Mouse (Mus musculus) embryonic facial prominence, embryonic 13.5 days (tissue): ENCODE data around the gene Clcn5. TPM values are rescaled to one million over a fixed set of nuclear protein-coding genes. Genes with fewer than 3 reads are reported as not detected.

Experiments used
- ATAC-seq: fragments of 200-750 bp; cut with Nextera tagmentation; 2 replicates; pipeline ENCODE4 v1.8.0; 2017; ENCODE audit warnings: low read depth; ENCODE audit not compliant: insufficient number of reproducible peaks, insufficient read depth, low FRiP score, low TSS enrichment
- H3K27ac ChIP-seq: fragments of 300-500 bp; sonication (generic); 2 replicates; pipeline ENCODE4 v1.5.1; 2015; ENCODE audit warnings: moderate library complexity, mild to moderate bottlenecking, inconsistent platforms
- H3K27me3 ChIP-seq: fragments of 300-500 bp; sonication (generic); 2 replicates; pipeline ENCODE4 v1.6.1; 2015; ENCODE audit warnings: mild to moderate bottlenecking, inconsistent platforms
- H3K36me3 ChIP-seq: fragments of 300-500 bp; sonication (generic); 2 replicates; pipeline ENCODE4 v1.6.1; 2015; ENCODE audit warnings: mild to moderate bottlenecking, inconsistent platforms
- H3K4me1 ChIP-seq: fragments of 300-500 bp; sonication (generic); 2 replicates; pipeline ENCODE4 v1.6.1; 2015; ENCODE audit warnings: inconsistent platforms
- H3K4me2 ChIP-seq: fragments of 300-500 bp; sonication (generic); 2 replicates; pipeline ENCODE4 v1.6.1; 2015; ENCODE audit warnings: moderate library complexity, mild to moderate bottlenecking, inconsistent platforms
- H3K4me3 ChIP-seq: fragments of 300-500 bp; sonication (generic); 2 replicates; pipeline ENCODE4 v1.5.1; 2015; ENCODE audit warnings: mild to moderate bottlenecking, inconsistent platforms
- H3K9ac ChIP-seq: fragments of 300-500 bp; sonication (generic); 2 replicates; pipeline ENCODE4 v1.6.1; 2015; ENCODE audit warnings: mild to moderate bottlenecking, inconsistent platforms
- H3K9me3 ChIP-seq: fragments of 300-500 bp; sonication (generic); 2 replicates; pipeline ENCODE4 v1.6.1; 2016; ENCODE audit warnings: inconsistent platforms
- WGBS: fragments of 180-500 bp; shearing (Covaris S2); methylation state at CpG from one replicate; pipeline ENCODE4 v1.1.7; 2015; ENCODE audit warnings: mixed read lengths; 5-methylcytosine and 5-hydroxymethylcytosine counted together
- polyA plus RNA-seq: library from polyadenylated mRNA; unstranded; fragments of >200 nt; fragmentation: Nextera tagmentation; extraction: Ambion mirVana; gene quantifications from 2 replicates; pipeline ENCODE4 v1.2.1, GENCODE M21; 2015

Clcn5 gene
- polyA plus RNA-seq, 1 experiment from 2014 or later: 12.0 TPM

DNA sequence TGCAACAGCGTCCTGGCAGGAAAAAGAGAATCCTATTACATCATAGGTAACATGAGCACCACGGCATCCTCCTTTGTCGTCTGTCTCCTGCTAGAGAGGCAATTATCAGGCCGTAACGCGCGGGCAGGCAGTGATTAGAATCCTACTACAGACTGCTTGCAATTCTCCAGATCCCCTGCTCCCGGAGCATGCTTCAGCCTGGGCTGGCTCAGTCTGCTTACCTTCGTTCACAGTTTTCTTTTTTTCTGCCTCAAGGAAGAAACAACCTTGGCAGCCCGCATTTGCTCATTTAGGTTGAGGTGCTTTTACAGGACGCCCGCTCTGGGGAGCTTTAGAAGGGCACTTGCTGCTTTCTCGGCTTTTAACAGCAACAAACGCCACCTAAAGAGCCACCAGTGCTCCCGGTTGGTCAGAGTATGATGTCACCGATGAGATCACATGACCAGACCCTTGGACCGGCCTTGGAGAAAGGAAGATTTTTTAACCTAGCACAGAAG lies 130.8 kb downstream of the Clcn5 start:
- Histone ChIP-seq H3K36me3 (no peaks in the 10 kb centered on the region), H3K9ac (peak overlapping the region; percentile 60), H3K27me3 (no peaks in the 10 kb centered on the region), H3K9me3 (no peaks in the 10 kb centered on the region), H3K4me1 (no peaks in the 10 kb centered on the region), H3K4me3 (peak overlapping the region; percentile 40), H3K4me2 (peak overlapping the region; percentile 56), H3K27ac (peak overlapping the region; percentile 80)
- 25% methylated on average over 17 of the region's 17 CpGs for WGBS
- ATAC-seq: 0 out of 2 replicates have a peak, but pooled peaks have one; percentile 32

DNA sequence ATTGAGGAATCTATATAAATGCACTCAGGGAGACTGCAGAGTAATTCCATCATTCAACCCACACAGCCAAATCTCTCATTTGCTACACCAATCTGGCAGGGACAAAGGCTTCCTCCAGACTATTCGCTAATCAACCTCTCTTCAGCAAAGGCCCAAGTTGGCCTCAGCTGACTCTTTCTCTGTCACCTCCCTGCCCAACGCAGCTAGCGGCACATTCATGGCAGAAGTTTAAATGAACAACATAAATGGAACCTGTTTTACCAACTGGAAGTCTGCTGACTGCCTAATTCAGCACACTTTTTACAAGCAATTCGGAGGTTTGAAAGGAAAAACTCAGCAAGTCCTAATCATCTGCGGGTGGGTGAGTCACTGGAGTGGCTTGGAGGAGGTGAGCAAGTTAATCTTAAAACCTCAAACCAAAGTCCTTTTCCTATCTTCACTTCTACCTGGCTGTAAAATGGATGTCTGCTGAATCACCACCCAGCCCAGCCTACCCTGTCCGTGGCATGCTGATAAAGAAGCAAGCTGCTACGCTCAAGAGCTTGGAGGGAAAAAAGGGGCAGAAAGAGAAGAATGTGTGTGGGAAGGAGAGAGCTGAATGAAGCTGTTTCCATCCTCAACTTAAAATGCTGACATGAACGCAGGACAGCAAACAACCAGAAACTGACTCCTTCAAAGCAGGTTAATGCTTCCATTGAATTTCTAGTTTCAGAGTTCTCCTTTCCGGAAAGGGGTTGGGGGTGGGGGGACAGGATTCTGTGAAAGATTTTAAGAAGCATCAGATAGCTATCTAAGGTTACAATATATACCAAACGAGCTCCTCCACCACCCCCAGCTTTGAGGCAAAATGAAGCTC lies 131.5 kb downstream of the Clcn5 start:
- no peaks in the 10 kb centered on the region for H3K9me3 ChIP-seq
- no peaks in the 10 kb centered on the region for H3K27me3 ChIP-seq
- peak overlapping the region; percentile 44 for H3K27ac ChIP-seq
- H3K4me3 ChIP-seq: peak overlapping the region; percentile 40
- 36% methylated on average over 10 of the region's 10 CpGs for WGBS
- H3K4me2 ChIP-seq: peak overlapping the region; percentile 56
- H3K36me3 ChIP-seq: no peaks in the 10 kb centered on the region
- ATAC-seq: no peak
- H3K9ac ChIP-seq: peak overlapping the region; percentile 60
- no peaks in the 10 kb centered on the region for H3K4me1 ChIP-seq

DNA sequence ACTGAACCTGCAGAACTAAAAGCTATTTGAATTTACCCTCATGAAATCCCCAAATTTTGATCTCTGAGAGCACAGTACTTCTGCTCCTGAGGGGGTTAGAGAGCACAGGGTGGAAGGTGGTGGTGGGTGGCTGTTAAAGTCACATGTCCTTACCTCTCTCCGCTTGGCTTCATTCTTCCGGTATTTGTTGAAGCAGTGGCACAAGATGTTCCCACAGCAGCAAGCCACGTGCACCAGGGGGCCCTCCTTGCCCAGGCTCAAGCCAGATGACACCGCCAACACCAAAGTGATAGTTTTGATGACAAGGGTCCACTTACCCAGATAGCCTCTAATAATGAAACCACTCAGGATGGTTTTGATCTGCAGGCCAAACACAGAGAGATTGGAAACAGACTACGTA lies 149.0 kb downstream of the Clcn5 start:
- H3K4me3 ChIP-seq: no peak overlapping the region

DNA sequence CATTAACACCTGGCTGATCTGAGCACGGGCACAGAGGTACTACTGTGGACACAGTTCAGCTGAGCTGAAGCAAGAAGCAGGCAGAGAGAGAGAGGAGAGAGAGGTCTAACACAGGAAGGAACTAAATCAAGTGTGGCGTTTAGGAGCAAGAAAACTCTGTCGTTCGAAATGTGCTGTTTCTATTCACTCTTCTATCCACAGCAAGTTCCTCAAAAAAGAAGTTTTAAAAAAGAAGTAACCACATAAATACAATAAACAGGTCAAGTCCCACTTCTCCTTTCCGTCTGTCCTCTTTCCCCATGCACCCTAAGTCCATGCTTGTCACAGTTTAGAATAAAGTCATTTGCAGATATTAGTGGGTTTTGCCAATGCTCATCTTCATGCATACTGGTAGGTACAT lies 150.4 kb downstream of the Clcn5 start:
- Histone ChIP-seq H3K36me3 (peaks cover 8% of the 10 kb centered on the region; the same call in 1 of the 2 replicates), H3K27me3 (no peaks in the 10 kb centered on the region), H3K4me2 (no peak overlapping the region), H3K4me1 (no peaks in the 10 kb centered on the region), H3K27ac (no peak overlapping the region), H3K9ac (no peak overlapping the region), H3K9me3 (no peaks in the 10 kb centered on the region), H3K4me3 (no peak overlapping the region)
- ATAC-seq: no peak
- 80% methylated on average over 5 of the region's 5 CpGs for WGBS

More for the DNA sequence above, 149.0 kb downstream of the Clcn5 start:
- Histone ChIP-seq H3K9me3 (no peaks in the 10 kb centered on the region), H3K36me3 (peaks cover 8% of the 10 kb centered on the region; the same call in 1 of the 2 replicates), H3K27ac (no peak overlapping the region), H3K27me3 (no peaks in the 10 kb centered on the region), H3K4me1 (no peaks in the 10 kb centered on the region), H3K9ac (no peak overlapping the region), H3K4me2 (no peak overlapping the region)
- no peak for ATAC-seq
- WGBS: 87% methylated on average over 5 of the region's 5 CpGs

DNA sequence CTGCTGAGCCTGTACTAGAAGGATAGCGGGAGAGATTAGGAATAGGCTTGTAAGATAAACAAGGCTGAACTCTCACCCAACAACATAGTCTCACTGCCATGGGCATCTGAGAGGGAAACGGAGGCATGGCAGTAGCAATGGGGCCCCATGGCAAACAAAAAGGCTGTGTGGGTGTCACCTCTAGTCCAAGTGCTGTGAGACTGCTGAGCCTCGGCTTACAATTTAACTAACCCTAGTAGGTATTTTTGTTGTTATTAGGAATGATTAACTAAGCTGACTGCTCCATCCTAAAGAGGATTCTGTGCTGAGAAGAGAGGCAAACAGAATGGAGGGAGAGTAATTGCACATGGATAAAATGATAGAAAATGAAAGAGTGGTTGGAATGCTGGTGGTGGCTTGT lies 161.2 kb downstream of the Clcn5 start:
- H3K9me3 ChIP-seq: no peaks in the 10 kb centered on the region
- H3K9ac ChIP-seq: no peak overlapping the region
- no peaks in the 10 kb centered on the region for H3K27me3 ChIP-seq
- H3K4me3 ChIP-seq: no peak overlapping the region
- no peak for ATAC-seq
- H3K4me2 ChIP-seq: no peak overlapping the region
- no peak overlapping the region for H3K27ac ChIP-seq
- H3K36me3 ChIP-seq: peaks cover 5% of the 10 kb centered on the region; the same call in 1 of the 2 replicates
- H3K4me1 ChIP-seq: no peaks in the 10 kb centered on the region
- 91% methylated on average over 3 of the region's 3 CpGs for WGBS

DNA sequence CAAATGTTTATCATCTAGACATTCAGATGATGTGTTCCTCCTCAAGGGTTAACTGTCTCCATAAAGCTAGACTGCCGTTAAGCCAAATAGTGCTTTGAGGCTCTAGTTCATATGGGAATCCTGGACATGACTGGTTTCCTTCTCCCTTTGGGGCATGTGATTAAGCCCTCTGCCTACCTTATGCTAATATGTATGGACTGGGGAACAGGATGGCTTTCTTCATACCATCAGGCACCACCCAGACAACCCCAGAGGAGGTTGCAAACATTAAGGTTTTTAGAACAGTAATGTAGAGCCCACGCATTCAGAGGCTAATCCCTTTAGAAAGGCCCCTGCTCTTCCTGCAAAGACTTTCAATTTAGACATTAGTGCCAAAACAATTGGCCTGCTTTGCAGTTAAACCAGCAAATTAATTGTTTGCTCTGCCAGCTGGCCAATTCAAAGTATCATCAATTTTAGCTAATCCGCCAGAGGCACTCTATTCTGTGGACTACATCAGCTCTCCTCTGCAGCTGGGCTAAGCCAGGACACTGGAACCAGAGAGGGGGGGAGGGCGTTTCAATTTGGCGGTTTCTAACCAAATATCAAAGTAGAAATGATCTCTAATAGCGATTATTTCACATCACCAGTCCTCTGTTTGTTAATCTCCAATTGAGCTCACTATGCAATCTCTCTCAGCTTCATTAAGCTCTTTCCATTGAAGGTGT lies 163.0 kb downstream of the Clcn5 start:
- Histone ChIP-seq H3K4me1 (no peaks in the 10 kb centered on the region), H3K27me3 (no peaks in the 10 kb centered on the region), H3K9ac (no peak overlapping the region), H3K4me2 (no peak overlapping the region), H3K4me3 (no peak overlapping the region), H3K36me3 (peaks cover 3% of the 10 kb centered on the region; the same call in 1 of the 2 replicates), H3K27ac (no peak overlapping the region), H3K9me3 (no peaks in the 10 kb centered on the region)
- no peak for ATAC-seq
- 58% methylated on average over 6 of the region's 6 CpGs for WGBS

DNA sequence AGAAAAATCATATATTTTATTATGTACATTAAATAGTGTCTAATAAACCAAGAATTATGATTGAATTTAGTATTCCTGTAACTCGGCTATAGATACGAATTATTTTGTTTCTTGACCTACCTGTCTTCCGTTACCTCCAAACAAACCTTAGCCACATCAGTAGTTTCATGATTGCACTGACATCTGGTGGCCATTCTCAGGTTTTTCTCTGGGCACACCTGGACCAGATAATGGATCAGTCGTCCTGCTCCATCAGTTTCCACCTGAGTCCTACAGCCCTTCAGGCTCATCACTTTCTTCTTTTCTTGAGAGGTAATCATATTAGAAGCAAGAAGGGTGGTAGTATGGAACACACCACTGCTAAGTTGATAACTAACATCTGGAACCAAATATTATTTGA lies 169.0 kb downstream of the Clcn5 start:
- no peak overlapping the region for H3K9ac ChIP-seq
- H3K27me3 ChIP-seq: no peaks in the 10 kb centered on the region
- H3K4me3 ChIP-seq: no peak overlapping the region
- H3K4me1 ChIP-seq: no peaks in the 10 kb centered on the region
- no peak overlapping the region for H3K27ac ChIP-seq
- no peak for ATAC-seq
- H3K36me3 ChIP-seq: no peaks in the 10 kb centered on the region
- no peak overlapping the region for H3K4me2 ChIP-seq
- no peaks in the 10 kb centered on the region for H3K9me3 ChIP-seq
- 70% methylated on average over 4 of the region's 4 CpGs for WGBS

DNA sequence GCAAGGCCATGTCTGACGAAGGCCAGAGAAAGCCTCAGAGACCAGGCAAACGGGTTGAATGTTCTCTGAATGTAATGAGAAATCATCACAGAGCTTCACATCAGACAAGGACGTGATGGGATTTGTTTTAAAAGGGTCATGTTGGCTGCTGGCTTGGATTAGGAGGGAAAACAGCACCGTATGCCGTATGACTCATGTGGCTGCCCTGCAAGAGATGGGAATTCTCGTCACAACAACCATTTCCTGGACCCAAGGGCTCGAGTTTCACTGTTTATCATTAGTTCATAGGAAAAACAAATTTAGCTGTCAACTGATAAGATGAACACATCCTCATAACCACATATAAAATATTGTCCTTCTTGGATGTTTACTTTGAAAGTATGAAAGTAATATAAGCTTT lies 173.0 kb downstream of the Clcn5 start:
- Histone ChIP-seq H3K27ac (no peak overlapping the region), H3K4me1 (no peaks in the 10 kb centered on the region), H3K4me2 (no peak overlapping the region), H3K9ac (no peak overlapping the region), H3K36me3 (no peaks in the 10 kb centered on the region), H3K4me3 (no peak overlapping the region), H3K9me3 (no peaks in the 10 kb centered on the region), H3K27me3 (no peaks in the 10 kb centered on the region)
- no peak for ATAC-seq
- 48% methylated on average over 7 of the region's 7 CpGs for WGBS

DNA sequence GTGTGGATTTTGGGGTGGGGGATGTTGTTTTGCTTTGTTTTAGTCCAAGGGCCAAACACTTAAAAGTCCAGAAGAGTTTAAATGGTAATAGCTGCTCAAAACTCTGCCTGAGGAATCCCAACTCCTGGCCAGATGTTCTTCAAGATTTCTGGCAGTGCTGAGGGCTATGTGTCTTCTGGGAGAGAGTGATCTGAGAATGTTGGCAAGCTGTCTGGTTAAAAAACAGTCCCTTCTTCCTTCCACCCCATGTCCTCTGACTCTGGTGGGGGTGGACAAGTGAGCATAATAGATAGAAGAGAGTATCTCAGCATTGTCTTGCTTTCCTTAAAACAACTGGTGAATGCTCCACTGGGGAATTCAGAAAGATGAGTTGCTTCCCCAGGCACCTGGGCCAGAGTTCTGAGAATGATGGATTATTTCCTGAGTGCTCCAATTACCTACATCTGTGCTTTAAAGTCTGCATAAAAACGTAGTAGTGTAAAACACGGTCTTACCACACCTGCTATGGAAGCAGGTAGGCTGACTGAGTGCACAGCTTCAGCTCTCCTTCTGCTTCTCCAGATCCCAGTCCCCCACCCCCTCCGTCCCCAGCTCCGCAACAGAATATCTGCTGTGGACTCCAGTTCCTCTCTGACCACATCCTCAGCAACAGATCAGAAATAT lies 197.4 kb downstream of the Clcn5 start:
- no peak for ATAC-seq
- 72% methylated on average over 4 of the region's 4 CpGs for WGBS

DNA sequence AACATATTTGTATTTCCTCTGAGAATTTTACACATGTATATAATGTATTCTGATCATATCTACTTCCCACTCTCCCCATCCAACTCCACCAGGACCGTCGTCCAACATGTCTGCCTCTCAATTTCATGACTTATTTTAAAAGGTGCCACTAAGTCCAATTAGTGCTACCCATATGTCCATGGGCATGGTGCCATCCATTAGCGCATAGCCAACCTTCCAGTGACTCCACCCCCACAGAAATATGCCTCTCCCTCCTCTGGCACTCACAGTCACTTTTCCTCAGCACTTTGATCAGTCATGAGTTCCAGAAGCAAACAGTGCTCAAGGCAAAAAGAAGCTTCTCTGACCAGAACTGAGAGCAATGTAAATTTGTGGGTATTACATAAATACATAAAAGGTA lies 204.3 kb downstream of the Clcn5 start:
- Histone ChIP-seq H3K27me3 (no peaks in the 10 kb centered on the region), H3K4me3 (no peak overlapping the region), H3K9ac (no peak overlapping the region), H3K4me2 (no peak overlapping the region), H3K36me3 (no peaks in the 10 kb centered on the region), H3K9me3 (no peaks in the 10 kb centered on the region), H3K4me1 (no peaks in the 10 kb centered on the region), H3K27ac (no peak overlapping the region)
- WGBS: 83% methylated on average over 3 of the region's 3 CpGs
- no peak for ATAC-seq

More for the DNA sequence above, 197.4 kb downstream of the Clcn5 start:
- Histone ChIP-seq H3K4me2 (no peak overlapping the region), H3K4me3 (no peak overlapping the region), H3K9me3 (no peaks in the 10 kb centered on the region), H3K27ac (no peak overlapping the region), H3K36me3 (no peaks in the 10 kb centered on the region), H3K27me3 (no peaks in the 10 kb centered on the region), H3K9ac (no peak overlapping the region), H3K4me1 (no peaks in the 10 kb centered on the region)
